Mouse (Mus musculus) limb, embryonic 12.5 days (tissue): Measurements from ENCODE around the gene Ostc. TPM values are rescaled to one million over a fixed set of nuclear protein-coding genes. Genes with fewer than 3 reads are reported as not detected.

Experiments
- ATAC-seq: fragments of 200-750 bp; cut with Nextera tagmentation; 2 replicates; pipeline ENCODE4 v1.8.0; 2017; ENCODE audit warnings: low read depth, moderate TSS enrichment; ENCODE audit not compliant: insufficient number of reproducible peaks, insufficient read depth, low FRiP score, low TSS enrichment
- H3K27ac ChIP-seq: fragments of 300-500 bp; sonication (generic); 2 replicates; pipeline ENCODE4 v1.5.1; 2016; ENCODE audit warnings: mild to moderate bottlenecking, moderate library complexity
- H3K27me3 ChIP-seq: fragments of 300-500 bp; sonication (generic); 2 replicates; pipeline ENCODE4 v1.6.1; 2016; ENCODE audit warnings: mild to moderate bottlenecking, moderate library complexity
- H3K36me3 ChIP-seq: fragments of 300-500 bp; sonication (generic); 2 replicates; pipeline ENCODE4 v1.6.1; 2016; ENCODE audit warnings: mild to moderate bottlenecking, moderate library complexity
- H3K4me1 ChIP-seq: fragments of 300-500 bp; sonication (generic); replicated peaks from 2 replicates; pipeline ENCODE4 v1.6.1; 2016
- H3K4me2 ChIP-seq: fragments of 300-500 bp; sonication (generic); 2 replicates; pipeline ENCODE4 v1.6.1; 2016; ENCODE audit warnings: mild to moderate bottlenecking, moderate library complexity
- H3K4me3 ChIP-seq: fragments of 300-500 bp; sonication (generic); replicated peaks from 2 replicates; pipeline ENCODE4 v1.5.1; 2016; ENCODE audit warnings: mild to moderate bottlenecking
- H3K9ac ChIP-seq: fragments of 300-500 bp; sonication (generic); replicated peaks from 2 replicates; pipeline ENCODE4 v1.6.1; 2016; ENCODE audit warnings: mild to moderate bottlenecking, moderate library complexity
- H3K9me3 ChIP-seq: fragments of 300-500 bp; sonication (generic); 2 replicates; pipeline ENCODE4 v1.6.1; 2016; ENCODE audit warnings: mild to moderate bottlenecking, moderate library complexity
- WGBS: fragments of 180-500 bp; shearing (Covaris S2); methylation state at CpG from one replicate; pipeline ENCODE4 v1.1.7; 2016; 5-methylcytosine and 5-hydroxymethylcytosine counted together
- polyA plus RNA-seq: library from polyadenylated mRNA; unstranded; fragments of >200 nt; fragmentation: Nextera tagmentation; extraction: Ambion mirVana; gene quantifications from 2 replicates; pipeline ENCODE4 v1.2.1, GENCODE M21; 2016

Gene Ostc
- polyA plus RNA-seq, 1 experiment from 2014 or later, result 358 TPM

DNA sequence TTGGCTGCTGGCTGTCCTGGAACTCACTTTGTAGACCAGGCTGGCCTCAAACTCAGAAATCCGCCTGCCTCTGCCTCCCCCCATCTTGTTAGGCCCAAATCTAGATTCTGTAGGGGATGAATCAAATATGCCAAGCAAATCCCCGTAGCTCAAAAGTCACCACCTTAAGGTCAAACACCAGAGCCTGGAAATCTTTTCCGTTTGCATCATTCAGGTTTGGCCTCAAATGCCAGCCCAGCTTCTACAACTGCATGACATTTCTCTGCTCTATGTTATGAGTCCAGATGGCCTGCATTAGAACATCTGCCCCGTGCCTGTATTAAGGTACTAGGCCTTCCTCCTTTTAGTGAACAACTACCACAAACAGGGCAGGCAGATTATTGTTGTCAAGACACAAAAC is 18.4 kb upstream of the Ostc start:
- H3K4me3 ChIP-seq, result no peak overlapping the region
- 80% methylated on average over 4 of the region's 4 CpGs for WGBS
- peaks cover 16% of the 10 kb centered on the region for H3K4me1 ChIP-seq

GRCm38 (mm10) chr3:130727036-130727435 is 17.8 kb upstream of the Ostc start:
- Histone ChIP-seq H3K4me3 (no peak overlapping the region), H3K9ac (no peak overlapping the region), H3K27me3 (no peaks in the 10 kb centered on the region), H3K4me1 (peaks cover 16% of the 10 kb centered on the region), H3K36me3 (peaks cover 46% of the 10 kb centered on the region), H3K9me3 (no peaks in the 10 kb centered on the region), H3K4me2 (no peak overlapping the region), H3K27ac (no peak overlapping the region)
- WGBS, result 82% methylated on average over 1 of the region's 1 CpGs
- ATAC-seq, result no peak

More for the DNA sequence above, 18.4 kb upstream of the Ostc start:
- H3K36me3 ChIP-seq, result peaks cover 46% of the 10 kb centered on the region
- peak overlapping the region; percentile 95; the same call in 1 of the 2 replicates for H3K9ac ChIP-seq
- ATAC-seq, result no peak
- H3K27ac ChIP-seq, result no peak overlapping the region
- no peak overlapping the region for H3K4me2 ChIP-seq
- no peaks in the 10 kb centered on the region for H3K27me3 ChIP-seq
- H3K9me3 ChIP-seq, result no peaks in the 10 kb centered on the region

GRCm38 (mm10) chr3:130725718-130726117 is 16.5 kb upstream of the Ostc start:
- 68% methylated on average over 2 of the region's 2 CpGs for WGBS
- Histone ChIP-seq H3K4me3 (no peak overlapping the region), H3K27ac (no peak overlapping the region), H3K9me3 (no peaks in the 10 kb centered on the region), H3K4me2 (no peak overlapping the region), H3K9ac (no peak overlapping the region), H3K4me1 (peaks cover 16% of the 10 kb centered on the region), H3K36me3 (peaks cover 46% of the 10 kb centered on the region), H3K27me3 (no peaks in the 10 kb centered on the region)
- no peak for ATAC-seq

DNA sequence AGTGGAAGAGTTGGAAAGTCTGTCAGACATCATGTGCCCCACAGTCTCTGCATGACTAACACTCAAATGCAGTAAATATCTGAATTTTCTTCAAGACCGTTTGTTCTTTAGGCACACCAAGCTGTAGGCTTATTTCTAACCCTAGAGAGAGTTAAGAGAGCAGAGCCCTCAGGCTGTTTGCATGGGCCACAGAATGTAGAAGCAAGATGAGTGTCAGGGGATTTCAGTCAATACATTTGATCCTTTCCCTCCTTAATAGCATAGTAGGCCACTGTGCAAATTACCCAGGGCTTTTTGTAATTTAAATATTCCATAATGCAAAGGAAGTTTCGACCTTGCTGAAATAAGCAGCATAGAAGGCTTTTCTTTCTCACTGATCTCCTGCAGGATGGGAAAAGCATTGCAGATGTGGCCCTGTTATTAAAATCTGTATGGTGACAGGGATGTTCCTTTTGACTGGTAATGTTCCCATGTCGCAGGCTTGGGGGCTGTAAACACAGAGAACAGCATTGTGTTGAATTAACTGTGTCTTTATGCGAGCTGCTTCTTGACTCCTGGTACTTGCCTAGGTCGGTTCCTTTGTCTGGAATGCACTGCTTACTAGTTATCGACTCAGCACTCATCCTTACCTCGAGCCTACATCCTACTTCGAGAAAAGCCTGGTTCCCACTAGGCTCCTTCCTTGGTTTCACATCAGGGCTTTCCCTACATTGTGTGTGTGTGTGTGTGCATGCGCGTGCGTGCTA is 13.7 kb upstream of the Ostc start:
- H3K9me3 ChIP-seq, result no peaks in the 10 kb centered on the region
- no peak for ATAC-seq

DNA sequence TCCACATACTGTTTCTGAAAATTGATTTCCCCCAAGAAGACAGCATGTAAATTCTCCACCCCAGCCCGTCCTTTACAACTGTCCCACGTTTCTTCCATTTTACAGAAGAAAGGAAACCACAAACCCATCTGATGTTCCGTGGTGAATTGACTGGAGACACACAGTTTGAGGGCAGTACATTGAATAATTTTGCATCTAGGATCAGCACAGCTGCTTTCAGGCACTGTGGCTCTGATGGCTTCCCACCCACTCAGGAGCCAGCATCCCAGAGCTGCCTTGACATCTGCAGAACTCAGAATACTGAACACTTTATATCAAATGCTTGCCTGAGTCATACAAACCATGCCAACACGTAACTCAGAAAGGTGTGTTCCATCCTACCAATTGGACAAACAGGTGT is 11.0 kb upstream of the Ostc start:
- 84% methylated on average over 4 of the region's 4 CpGs for WGBS
- Histone ChIP-seq H3K36me3 (peaks cover 8% of the 10 kb centered on the region; the same call in 1 of the 2 replicates), H3K9ac (no peak overlapping the region), H3K4me3 (no peak overlapping the region), H3K4me1 (no peaks in the 10 kb centered on the region), H3K27me3 (no peaks in the 10 kb centered on the region), H3K4me2 (no peak overlapping the region), H3K9me3 (no peaks in the 10 kb centered on the region), H3K27ac (no peak overlapping the region)
- ATAC-seq, result no peak

More for the DNA sequence above, 13.7 kb upstream of the Ostc start:
- Histone ChIP-seq H3K4me2 (no peak overlapping the region), H3K27ac (no peak overlapping the region), H3K36me3 (peaks cover 34% of the 10 kb centered on the region), H3K4me1 (0 out of 2 replicates have a peak, but pooled peaks cover 4% of the 10 kb centered on the region), H3K9ac (no peak overlapping the region), H3K4me3 (no peak overlapping the region), H3K27me3 (no peaks in the 10 kb centered on the region)
- 80% methylated on average over 11 of the region's 11 CpGs for WGBS

DNA sequence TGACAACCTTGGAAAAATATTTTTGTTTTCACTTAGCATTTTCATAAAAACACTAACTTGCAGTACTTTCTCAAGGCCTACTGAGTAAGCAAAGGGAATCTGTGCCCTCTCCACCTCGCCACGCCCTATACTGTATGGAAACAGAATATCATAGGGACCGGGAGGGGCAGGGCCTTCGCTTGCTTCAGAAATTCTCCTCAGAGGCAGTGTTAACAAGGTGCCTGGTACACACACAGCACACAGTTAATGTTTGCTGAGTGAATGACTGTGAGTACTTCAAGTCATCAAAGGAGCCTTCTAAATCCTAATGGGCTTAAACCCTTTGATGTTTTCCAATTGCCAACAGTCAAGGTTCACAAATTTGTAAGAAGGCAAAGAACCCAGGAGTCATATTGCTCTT is 9.6 kb upstream of the Ostc start:
- WGBS, result 85% methylated on average over 4 of the region's 4 CpGs
- no peak overlapping the region for H3K27ac ChIP-seq
- H3K36me3 ChIP-seq, result 0 out of 2 replicates have a peak, but pooled peaks cover 1% of the 10 kb centered on the region
- H3K9me3 ChIP-seq, result no peaks in the 10 kb centered on the region
- ATAC-seq, result no peak
- no peak overlapping the region for H3K4me3 ChIP-seq
- no peak overlapping the region for H3K4me2 ChIP-seq
- no peak overlapping the region for H3K9ac ChIP-seq
- H3K27me3 ChIP-seq, result no peaks in the 10 kb centered on the region
- H3K4me1 ChIP-seq, result no peaks in the 10 kb centered on the region

DNA sequence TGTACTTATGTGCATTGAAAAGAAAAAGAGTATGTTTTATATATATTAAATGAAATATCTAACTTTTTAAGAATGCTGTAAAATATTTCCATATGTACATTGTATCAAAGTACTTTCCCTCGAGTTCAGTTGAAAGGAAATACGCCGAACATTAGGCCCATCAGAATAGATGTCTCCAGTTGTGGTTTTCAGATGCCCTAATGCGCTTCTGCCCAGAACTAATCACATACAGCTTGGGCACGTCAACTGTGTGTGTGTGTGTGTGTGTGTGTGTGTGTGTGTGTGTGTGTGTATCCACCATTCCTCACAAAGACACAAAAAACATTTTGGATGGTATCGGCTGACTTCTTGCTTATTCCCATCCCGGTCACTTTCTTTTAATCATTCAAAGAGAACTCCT is 7.3 kb upstream of the Ostc start:
- no peak overlapping the region for H3K27ac ChIP-seq
- ATAC-seq, result no peak
- no peak overlapping the region for H3K4me2 ChIP-seq
- WGBS, result 73% methylated on average over 7 of the region's 7 CpGs
- no peak overlapping the region for H3K9ac ChIP-seq
- H3K36me3 ChIP-seq, result no peaks in the 10 kb centered on the region
- H3K9me3 ChIP-seq, result no peaks in the 10 kb centered on the region
- H3K4me1 ChIP-seq, result no peaks in the 10 kb centered on the region
- no peaks in the 10 kb centered on the region for H3K27me3 ChIP-seq
- no peak overlapping the region for H3K4me3 ChIP-seq

GRCm38 (mm10) chr3:130714775-130715568 is 5.7 kb upstream of the Ostc start:
- Histone ChIP-seq H3K9ac (0 out of 2 replicates have a peak overlapping the region, but pooled peaks have one; percentile 37), H3K27ac (no peak overlapping the region), H3K36me3 (no peaks in the 10 kb centered on the region), H3K4me1 (peaks cover 2% of the 10 kb centered on the region; the same call in 1 of the 2 replicates), H3K27me3 (no peaks in the 10 kb centered on the region), H3K4me2 (peak overlapping the region; percentile 49), H3K4me3 (peak overlapping the region; percentile 30), H3K9me3 (no peaks in the 10 kb centered on the region)
- no peak for ATAC-seq
- 21% methylated on average over 22 of the region's 22 CpGs for WGBS

- 44% methylated on average over 6 of the region's 6 CpGs for WGBS
Observed at GRCm38 (mm10) chr3:130712891-130713290, 3.6 kb upstream of the Ostc start.

DNA sequence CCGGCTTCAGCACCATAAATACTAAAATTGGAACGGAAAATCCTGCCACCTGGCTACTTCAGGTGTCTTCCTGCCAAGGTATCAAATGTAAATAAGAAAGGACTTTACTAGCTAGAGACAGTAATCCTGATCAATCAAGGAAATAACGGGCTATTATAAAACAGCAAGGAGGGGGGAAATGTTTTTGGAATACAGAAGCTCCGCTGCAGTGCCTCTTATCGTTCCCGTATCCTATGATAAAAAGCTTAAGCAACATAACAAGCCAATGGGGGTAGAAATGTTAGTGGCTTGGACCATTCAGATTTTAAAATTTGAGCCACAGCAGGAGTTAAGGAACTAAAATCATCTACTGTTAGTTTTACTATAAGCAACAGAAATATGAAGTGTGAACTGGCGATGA is 859 bp upstream of the Ostc start:
- Histone ChIP-seq H3K9ac (no peak overlapping the region), H3K36me3 (peaks cover 4% of the 10 kb centered on the region; the same call in 1 of the 2 replicates), H3K27ac (no peak overlapping the region), H3K4me1 (peaks cover 13% of the 10 kb centered on the region), H3K27me3 (no peaks in the 10 kb centered on the region), H3K4me3 (peak overlapping the region; percentile 24), H3K9me3 (no peaks in the 10 kb centered on the region), H3K4me2 (peak overlapping the region; percentile 57)
- WGBS, result 52% methylated on average over 7 of the region's 7 CpGs
- ATAC-seq, result no peak

More at GRCm38 (mm10) chr3:130712891-130713290, 3.6 kb upstream of the Ostc start:
- no peak overlapping the region for H3K4me3 ChIP-seq
- no peak overlapping the region for H3K4me2 ChIP-seq
- H3K27ac ChIP-seq, result no peak overlapping the region
- H3K27me3 ChIP-seq, result no peaks in the 10 kb centered on the region
- ATAC-seq, result no peak
- H3K9me3 ChIP-seq, result no peaks in the 10 kb centered on the region
- H3K9ac ChIP-seq, result no peak overlapping the region
- H3K4me1 ChIP-seq, result peaks cover 7% of the 10 kb centered on the region
- no peaks in the 10 kb centered on the region for H3K36me3 ChIP-seq

DNA sequence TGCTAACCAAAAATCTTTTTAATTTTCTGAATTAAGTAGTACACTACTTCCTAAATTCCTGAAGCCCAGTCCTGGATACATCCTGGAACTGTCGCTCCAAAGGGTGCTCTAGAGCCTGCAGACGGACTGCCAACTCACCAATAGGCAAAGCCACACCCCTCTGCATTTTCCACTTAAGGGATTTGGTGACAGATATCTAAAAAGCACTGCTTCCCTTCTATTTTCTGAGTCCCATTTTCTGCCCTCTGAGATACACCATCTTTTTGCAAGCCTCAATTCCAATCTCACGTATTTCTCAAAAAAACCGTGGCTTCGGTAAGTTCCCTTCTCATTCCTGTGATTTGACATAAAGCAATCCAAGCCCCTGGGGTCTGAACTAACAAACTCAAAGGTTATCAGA is 715 bp downstream of the Ostc start:
- Histone ChIP-seq H3K36me3 (peaks cover 18% of the 10 kb centered on the region), H3K27me3 (no peaks in the 10 kb centered on the region), H3K27ac (peak overlapping the region; percentile 88; the same call in 1 of the 2 replicates), H3K4me3 (peak overlapping the region; percentile 76), H3K9me3 (no peaks in the 10 kb centered on the region), H3K4me2 (peak overlapping the region; percentile 72), H3K4me1 (peaks cover 13% of the 10 kb centered on the region), H3K9ac (peak overlapping the region; percentile 77)
- under 1% methylated on average over 5 of the region's 5 CpGs for WGBS
- no peak for ATAC-seq
